Mouse (Mus musculus): ENCODE measurements around the gene Ly6g6f. TPM values are rescaled to one million over a fixed set of nuclear protein-coding genes. Genes with fewer than 3 reads are reported as not detected.
A peak's percentile ranks its signal among the peaks of the same experiment; 100 is the strongest.
"Not testable (repeated sequence)": the region's sequence is repeated elsewhere in the genome, so short reads cannot be mapped to it uniquely, and the experiment has no call there.

The Ly6g6f gene
- polyA plus RNA-seq, 1 experiment from 2014 or later: 0.68 TPM

DNA sequence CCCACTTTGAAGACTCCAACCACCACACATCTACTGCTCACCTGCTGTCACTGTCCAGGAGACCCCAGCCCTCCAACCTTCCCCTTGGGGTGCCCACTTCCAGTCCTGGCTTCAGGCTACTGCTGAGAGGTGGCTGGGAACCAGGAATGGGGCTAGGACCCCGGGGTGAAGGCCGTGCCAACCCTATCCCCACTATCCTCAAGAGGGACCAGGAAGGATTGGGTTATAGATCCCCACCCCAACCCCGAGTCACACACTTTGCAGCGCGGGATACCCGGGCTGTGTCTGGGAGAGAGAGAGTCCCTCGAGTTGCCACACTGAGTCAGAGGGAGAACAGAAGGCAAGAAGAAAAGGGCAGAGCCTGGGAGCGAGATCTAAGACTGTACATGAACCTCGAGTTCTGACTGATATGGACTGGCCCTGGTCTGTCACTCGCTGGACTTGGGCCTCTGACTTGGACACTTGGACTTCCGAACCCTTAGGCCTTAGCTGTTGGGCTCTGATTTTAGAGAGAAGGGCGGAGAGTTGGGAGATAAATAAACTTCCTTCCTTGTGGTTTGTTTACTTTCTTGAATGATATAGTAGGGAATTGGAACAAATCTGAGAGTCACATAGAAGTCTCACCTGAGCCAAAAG lies 39.0 kb upstream of the Ly6g6f start:
- not testable (repeated sequence) for ATAC-seq (ENCODE audit: low read depth); H3K4me2 ChIP-seq; H3K27me3 ChIP-seq; H3K9ac ChIP-seq; H3K27ac ChIP-seq (replicated peaks); H3K9me3 ChIP-seq; H3K4me3 ChIP-seq
- H3K36me3 ChIP-seq: peaks cover 19% of the 10 kb centered on the region
- 93% methylated on average over 12 of the region's 12 CpGs for WGBS
- H3K4me1 ChIP-seq (replicated peaks): peaks cover 55% of the 10 kb centered on the region

DNA sequence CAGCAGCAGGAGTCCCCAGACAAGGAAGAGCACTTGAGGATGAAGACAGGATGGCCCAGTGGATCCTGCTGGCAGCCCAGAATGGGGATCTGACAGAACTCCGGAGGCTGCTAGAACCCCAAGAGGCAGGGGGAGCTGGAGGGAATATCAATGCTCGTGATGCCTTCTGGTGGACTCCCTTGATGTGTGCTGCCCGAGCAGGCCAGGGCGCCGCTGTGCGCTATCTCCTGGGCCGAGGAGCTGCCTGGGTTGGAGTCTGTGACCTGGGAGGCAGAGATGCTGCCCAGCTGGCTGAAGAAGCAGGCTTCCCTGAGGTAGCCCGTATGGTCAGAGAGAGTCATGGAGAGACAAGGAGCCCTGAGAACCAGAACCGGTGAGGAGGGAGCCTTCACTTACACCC lies 37.9 kb upstream of the Ly6g6f start:
- ATAC-seq (ENCODE audit: low read depth); H3K4me2 ChIP-seq; H3K27me3 ChIP-seq; H3K9ac ChIP-seq; H3K27ac ChIP-seq (replicated peaks); H3K9me3 ChIP-seq; H3K4me3 ChIP-seq: not testable (repeated sequence)
- Histone ChIP-seq H3K36me3 (peaks cover 30% of the 10 kb centered on the region), H3K4me1 (replicated peaks) (peaks cover 51% of the 10 kb centered on the region)
- 91% methylated on average over 9 of the region's 9 CpGs for WGBS

DNA sequence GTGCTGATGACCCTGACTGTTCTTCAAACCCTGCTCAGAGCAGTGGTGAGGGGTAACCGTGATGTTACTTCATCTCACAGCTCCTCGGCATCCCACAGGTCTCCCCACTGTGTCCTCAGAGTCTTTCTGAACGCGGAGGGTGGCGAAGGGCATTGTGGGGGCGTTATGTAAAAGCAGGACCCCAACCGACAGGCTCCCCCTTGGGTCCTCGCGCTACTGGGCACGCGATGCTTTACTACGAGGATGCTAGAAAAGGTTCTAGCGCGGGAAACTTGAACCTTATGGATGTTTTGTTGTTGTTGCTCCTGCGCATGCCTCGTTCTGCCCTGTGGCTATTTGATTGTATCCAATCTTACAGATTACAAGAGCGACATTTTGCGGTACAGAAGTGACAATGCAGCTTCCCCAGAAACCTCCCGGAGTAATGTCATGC lies 36.5 kb upstream of the Ly6g6f start, which contains the start of gene Csnk2b:
Gene Csnk2b, minus strand, starts transcription at position 183 of the 433 bp plus-strand sequence.
- Histone ChIP-seq H3K36me3 (peaks cover 42% of the 10 kb centered on the region), H3K27me3 (no peaks in the 10 kb centered on the region), H3K4me2 (peak within 1 kb of the TSS; percentile 98), H3K4me1 (replicated peaks) (peaks cover 39% of the 10 kb centered on the region), H3K9ac (peak within 1 kb of the TSS; percentile 98), H3K9me3 (no peaks in the 10 kb centered on the region), H3K27ac (replicated peaks) (peak within 1 kb of the TSS; percentile 95), H3K4me3 (peak within 1 kb of the TSS; percentile 96)
- ATAC-seq (ENCODE audit: low read depth): peak; percentile 52
- WGBS: 0% methylated on average over 19 of the region's 19 CpGs

DNA sequence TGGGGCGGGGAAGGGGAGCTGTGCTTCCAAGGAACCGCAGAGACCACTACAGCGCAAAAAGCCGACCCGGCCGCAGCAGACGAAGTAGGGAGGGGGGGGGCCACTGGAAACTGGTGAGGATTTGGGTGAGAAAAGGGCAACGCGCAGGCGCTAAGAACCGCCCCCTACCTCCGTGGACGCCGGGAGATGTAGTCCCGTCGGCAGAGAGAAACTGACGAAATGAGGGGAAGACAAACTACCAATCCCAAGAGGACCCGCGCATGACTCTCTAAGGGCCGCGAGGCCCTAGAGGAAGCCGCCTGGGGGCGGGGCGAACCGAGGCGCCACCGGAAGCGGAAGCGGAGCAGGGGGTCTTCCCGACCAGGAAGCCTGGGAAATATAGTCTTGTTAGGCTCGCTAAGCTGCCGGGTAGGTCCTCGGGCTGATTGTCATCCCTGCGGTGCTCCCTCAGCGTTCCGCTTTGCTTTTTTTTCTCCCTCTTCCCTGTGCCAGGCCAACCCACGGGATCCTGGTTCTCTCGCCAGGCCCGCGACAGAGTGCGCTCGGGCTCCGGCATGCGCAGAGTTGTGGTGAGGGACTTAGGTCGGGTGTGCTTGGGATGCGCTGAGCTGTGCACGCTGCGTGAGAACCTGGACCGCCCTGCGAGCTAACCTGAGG lies 35.9 kb upstream of the Ly6g6f start, which contains the start of gene Gpank1:
Gene Gpank1, plus strand, starts transcription at position 313 of the 657 bp plus-strand sequence.
- under 1% methylated on average over 50 of the region's 50 CpGs for WGBS
- Histone ChIP-seq H3K36me3 (peaks cover 49% of the 10 kb centered on the region), H3K4me1 (replicated peaks) (peaks cover 33% of the 10 kb centered on the region), H3K27ac (replicated peaks) (peak within 1 kb of the TSS; percentile 95), H3K4me2 (peak within 1 kb of the TSS; percentile 98), H3K9ac (peak within 1 kb of the TSS; percentile 98), H3K9me3 (no peaks in the 10 kb centered on the region), H3K27me3 (no peaks in the 10 kb centered on the region), H3K4me3 (peak within 1 kb of the TSS; percentile 96)
- ATAC-seq (ENCODE audit: low read depth): peak; percentile 95

DNA sequence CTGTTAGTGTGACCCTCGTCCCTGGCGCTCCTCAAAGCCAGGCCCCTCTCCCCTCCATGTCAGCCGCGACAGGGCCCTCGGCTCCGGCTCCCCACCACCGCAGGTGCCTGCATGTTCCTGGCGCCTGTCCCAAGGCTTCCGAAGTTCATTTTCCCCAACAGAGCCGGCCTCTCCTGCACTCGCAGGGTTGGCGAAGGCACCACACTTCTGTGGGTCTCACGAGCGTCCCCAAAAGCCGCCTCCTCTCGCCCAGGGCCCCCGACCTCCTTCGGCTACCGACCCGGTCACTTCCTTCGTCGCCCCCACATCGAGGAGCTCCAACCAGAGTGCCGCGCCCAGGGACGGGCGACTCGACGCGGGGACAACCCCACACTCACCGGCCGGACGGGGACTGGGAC lies 35.3 kb upstream of the Ly6g6f start:
- H3K4me1 ChIP-seq (replicated peaks): peaks cover 28% of the 10 kb centered on the region
- H3K27me3 ChIP-seq: no peaks in the 10 kb centered on the region
- H3K9me3 ChIP-seq: no peaks in the 10 kb centered on the region
- peak overlapping the region; percentile 98 for H3K4me2 ChIP-seq
- H3K4me3 ChIP-seq: peak overlapping the region; percentile 96
- H3K9ac ChIP-seq: peak overlapping the region; percentile 98
- under 1% methylated on average over 33 of the region's 33 CpGs for WGBS
- H3K36me3 ChIP-seq: peaks cover 54% of the 10 kb centered on the region
- ATAC-seq (ENCODE audit: low read depth): peak; percentile 12; the same call in 1 of the 2 replicates
- H3K27ac ChIP-seq (replicated peaks): peak overlapping the region; percentile 74

GRCm38 (mm10) chr17:35115046-35116019 lies 29.9 kb upstream of the Ly6g6f start, which contains the start of gene Ly6g5b:
TSS of gene Ly6g5b (minus strand) at chr17:35115428.
- 86% methylated on average over 8 of the region's 8 CpGs for WGBS
- Histone ChIP-seq H3K9ac (no peak within 1 kb of the TSS), H3K27ac (replicated peaks) (no peak within 1 kb of the TSS), H3K4me3 (no peak within 1 kb of the TSS), H3K4me2 (no peak within 1 kb of the TSS), H3K36me3 (peaks cover 57% of the 10 kb centered on the region), H3K4me1 (replicated peaks) (peaks cover 9% of the 10 kb centered on the region), H3K27me3 (no peaks in the 10 kb centered on the region), H3K9me3 (no peaks in the 10 kb centered on the region)
- no peak for ATAC-seq (ENCODE audit: low read depth)

GRCm38 (mm10) chr17:35111774-35112173 lies 26.4 kb upstream of the Ly6g6f start:
- no peak overlapping the region for H3K27ac ChIP-seq (replicated peaks)
- H3K9ac ChIP-seq: no peak overlapping the region
- H3K9me3 ChIP-seq: no peaks in the 10 kb centered on the region
- peaks cover 29% of the 10 kb centered on the region for H3K36me3 ChIP-seq
- H3K4me3 ChIP-seq: no peak overlapping the region
- H3K27me3 ChIP-seq: no peaks in the 10 kb centered on the region
- no peak for ATAC-seq (ENCODE audit: low read depth)
- 66% methylated on average over 9 of the region's 9 CpGs for WGBS
- H3K4me1 ChIP-seq (replicated peaks): no peaks in the 10 kb centered on the region
- H3K4me2 ChIP-seq: no peak overlapping the region

GRCm38 (mm10) chr17:35108097-35108496 lies 22.7 kb upstream of the Ly6g6f start, which contains the start of gene Ly6g5c:
TSS of gene Ly6g5c (plus strand) at chr17:35108279.
- no peak for ATAC-seq (ENCODE audit: low read depth)
- H3K4me3 ChIP-seq: no peak within 1 kb of the TSS
- H3K9me3 ChIP-seq: no peaks in the 10 kb centered on the region
- H3K27ac ChIP-seq (replicated peaks): no peak within 1 kb of the TSS
- peaks cover 14% of the 10 kb centered on the region for H3K36me3 ChIP-seq
- H3K27me3 ChIP-seq: no peaks in the 10 kb centered on the region
- WGBS: 78% methylated on average over 6 of the region's 6 CpGs
- H3K4me2 ChIP-seq: no peak within 1 kb of the TSS
- H3K4me1 ChIP-seq (replicated peaks): peaks cover 8% of the 10 kb centered on the region; the same call in 1 of the 2 replicates
- no peak within 1 kb of the TSS for H3K9ac ChIP-seq

GRCm38 (mm10) chr17:35106522-35106921 lies 21.1 kb upstream of the Ly6g6f start:
- Histone ChIP-seq H3K27ac (replicated peaks) (no peak overlapping the region), H3K4me2 (no peak overlapping the region), H3K27me3 (no peaks in the 10 kb centered on the region), H3K4me3 (no peak overlapping the region), H3K9ac (no peak overlapping the region), H3K36me3 (peaks cover 30% of the 10 kb centered on the region), H3K9me3 (no peaks in the 10 kb centered on the region), H3K4me1 (replicated peaks) (peaks cover 8% of the 10 kb centered on the region; the same call in 1 of the 2 replicates)
- no peak for ATAC-seq (ENCODE audit: low read depth)
- 75% methylated on average over 3 of the region's 3 CpGs for WGBS

DNA sequence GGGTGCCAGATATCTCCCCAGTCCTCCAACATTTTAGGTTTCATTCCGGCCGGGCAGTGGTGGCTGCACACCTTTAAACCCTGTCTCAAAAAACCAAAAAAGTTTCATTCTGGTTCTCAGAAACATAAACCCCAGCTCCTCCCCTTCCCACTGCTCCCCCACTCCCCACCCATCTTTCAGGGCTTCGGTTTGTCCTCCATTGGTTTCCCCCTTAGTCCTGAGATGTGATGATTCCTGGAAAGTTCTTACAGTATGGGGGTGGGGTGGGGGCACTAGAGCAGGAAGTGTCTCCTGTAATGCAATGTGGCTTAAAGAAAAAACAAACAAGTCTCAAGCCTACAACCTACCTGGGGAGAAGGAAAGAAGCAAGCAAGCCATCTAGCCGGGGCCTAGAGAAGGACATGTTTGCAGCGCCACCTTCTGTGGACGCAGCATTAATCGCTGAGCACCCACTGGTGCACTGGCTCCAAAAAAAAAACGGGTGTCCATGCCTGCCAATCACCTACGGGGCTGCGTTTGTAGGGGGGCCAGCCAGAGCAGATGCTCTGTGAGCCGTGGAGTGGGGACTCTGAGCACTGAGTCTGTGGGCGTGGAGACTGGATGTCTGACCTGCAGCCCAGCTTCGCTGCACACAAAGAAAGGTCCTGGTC lies 20.5 kb upstream of the Ly6g6f start:
- peaks cover 8% of the 10 kb centered on the region; the same call in 1 of the 2 replicates for H3K4me1 ChIP-seq (replicated peaks)
- H3K27ac ChIP-seq (replicated peaks): no peak overlapping the region
- H3K27me3 ChIP-seq: no peaks in the 10 kb centered on the region
- H3K9ac ChIP-seq: peak overlapping the region; percentile 52; the same call in 1 of the 2 replicates
- peak overlapping the region; percentile 35 for H3K4me2 ChIP-seq
- WGBS: 31% methylated on average over 13 of the region's 13 CpGs
- no peak for ATAC-seq (ENCODE audit: low read depth)
- no peaks in the 10 kb centered on the region for H3K9me3 ChIP-seq
- H3K4me3 ChIP-seq: no peak overlapping the region
- H3K36me3 ChIP-seq: peaks cover 36% of the 10 kb centered on the region

GRCm38 (mm10) chr17:35104754-35105153 lies 19.3 kb upstream of the Ly6g6f start:
- 77% methylated on average over 6 of the region's 6 CpGs for WGBS
- 0 out of 2 replicates have a peak overlapping the region, but pooled peaks have one; percentile 22 for H3K9ac ChIP-seq
- H3K4me3 ChIP-seq: no peak overlapping the region
- no peak overlapping the region for H3K4me2 ChIP-seq
- H3K27me3 ChIP-seq: no peaks in the 10 kb centered on the region
- H3K4me1 ChIP-seq (replicated peaks): peaks cover 8% of the 10 kb centered on the region; the same call in 1 of the 2 replicates
- ATAC-seq (ENCODE audit: low read depth): no peak
- no peak overlapping the region for H3K27ac ChIP-seq (replicated peaks)
- no peaks in the 10 kb centered on the region for H3K9me3 ChIP-seq
- peaks cover 48% of the 10 kb centered on the region for H3K36me3 ChIP-seq

Data from neural tube, embryonic 13.5 days (tissue).